Mouse (Mus musculus) heart, adult 2 months (tissue): ENCODE results near the gene Gm15446.
"Not testable (repeated sequence)": the region's sequence is repeated elsewhere in the genome, so short reads cannot be mapped to it uniquely, and the experiment has no call there.

ENCODE experiments used
- CTCF ChIP-seq: fragments of 200-600 bp; IDR thresholded peaks from 2 replicates; pipeline ENCODE4 v1.8.1; 2022; ENCODE audit warnings: antibody characterized with exemption, mild to moderate bottlenecking, moderate library complexity
- POLR2A ChIP-seq: fragments of 200-500 bp; IDR thresholded peaks from 2 replicates; pipeline ENCODE4 v1.6.1; 2011; ENCODE audit warnings: mild to moderate bottlenecking, low read depth, low read length, control low read depth; ENCODE audit not compliant: insufficient read depth

GRCm38 (mm10) chr5:109923261-109924071, at the start of gene Gm15446:
- not testable (repeated sequence) for TF ChIP-seq CTCF
- 0 out of 2 replicates have a peak, but pooled peaks have one; percentile 43 for TF ChIP-seq POLR2A
